Mouse (Mus musculus) left cerebral cortex, postnatal 10 days (tissue): ENCODE data around the gene Gm17482. TPM values are rescaled to one million over a fixed set of nuclear protein-coding genes. Genes with fewer than 3 reads are reported as not detected.
A peak's percentile ranks its signal among the peaks of the same experiment; 100 is the strongest.

Source experiments
- DNase-seq, 2 experiments: peaks; one replicate each; pipeline ENCODE4 v3.0.0; 2021 to 2022; ENCODE audit warnings: low spot score in 2 of 2, mixed read lengths in 1 of 2; ENCODE audit errors: extremely low spot score in 1 of 2
- intact Hi-C: fragments of 180-260 bp; cut with DNase I; formaldehyde crosslinking; loops from one replicate; pipeline ENCODE4 v1.15.1; 2025
- total RNA-seq, 2 experiments: library from RNA; stranded (reverse); gene quantifications; 2 replicates each; pipeline ENCODE4 v1.2.3; 2021

Gene Gm17482
- total RNA-seq, 2 experiments from 2014 or later = not detected

GRCm38 (mm10) chr6:115241131-115241699 is 14.1 kb downstream of the Gm17482 start:
- DNase-seq = no peak

GRCm38 (mm10) chr6:115241939-115242338 is 14.8 kb downstream of the Gm17482 start:
- no peak for DNase-seq
- intact Hi-C loops = no loop called here

More at GRCm38 (mm10) chr6:115241131-115241699, 14.1 kb downstream of the Gm17482 start:
- intact Hi-C loops = no loop called here

- no peak for DNase-seq
- intact Hi-C loops = no loop called here
Measured at GRCm38 (mm10) chr6:115244222-115244621, 17.1 kb downstream of the Gm17482 start.

GRCm38 (mm10) chr6:115245500-115246058 is 18.4 kb downstream of the Gm17482 start:
- intact Hi-C loops = no loop called here
- DNase-seq = no peak

- peak; percentile 34 to 75 for DNase-seq
- intact Hi-C loops = no loop called here
Measured at GRCm38 (mm10) chr6:115251531-115251985, 24.4 kb downstream of the Gm17482 start.

GRCm38 (mm10) chr6:115252099-115252873 is 25.1 kb downstream of the Gm17482 start, which contains the start of gene Timp4:
TSS of gene Timp4 (minus strand) at chr6:115252205.
- DNase-seq = peak in 1 of 2 experiments; percentile 31
- intact Hi-C loops = no loop called here

- DNase-seq = no peak
- intact Hi-C loops = no loop called here
Measured at GRCm38 (mm10) chr6:115255171-115255570, 28.0 kb downstream of the Gm17482 start.

- no peak for DNase-seq
- intact Hi-C loops = no loop called here
Measured at GRCm38 (mm10) chr6:115260507-115260906, 33.4 kb downstream of the Gm17482 start.

- intact Hi-C loops = loop anchor here (5.0 kb wide), 3 partner anchors 39 to 339 kb away; partner anchors contain the start of gene Gm17482
- DNase-seq = no peak
Measured at GRCm38 (mm10) chr6:115266791-115267190, 39.6 kb downstream of the Gm17482 start.

- peak; percentile 70 to 74 for DNase-seq
- intact Hi-C loops = loop anchor here (5.0 kb wide), 3 partner anchors 41 to 341 kb away; partner anchors contain the start of gene Gm17482
Measured at GRCm38 (mm10) chr6:115267916-115268315, 40.8 kb downstream of the Gm17482 start.

- intact Hi-C loops = loop anchor here (5.0 kb wide), 3 partner anchors 41 to 341 kb away; partner anchors contain the start of gene Gm17482
- DNase-seq = no peak
Measured at GRCm38 (mm10) chr6:115268551-115269385, 41.6 kb downstream of the Gm17482 start.

- DNase-seq = no peak
Measured at GRCm38 (mm10) chr6:115269561-115269960, 42.4 kb downstream of the Gm17482 start.

GRCm38 (mm10) chr6:115270085-115270484 is 42.9 kb downstream of the Gm17482 start:
- intact Hi-C loops = loop anchor here (5.0 kb wide), 1 partner anchor 267 kb away; no protein-coding TSS in a partner anchor
- DNase-seq = no peak

More at GRCm38 (mm10) chr6:115269561-115269960, 42.4 kb downstream of the Gm17482 start:
- intact Hi-C loops = loop anchor here (5.0 kb wide), 3 partner anchors 42 to 342 kb away; partner anchors contain the start of gene Gm17482

- intact Hi-C loops = loop anchor here (5.0 kb wide), 1 partner anchor 266 kb away; no protein-coding TSS in a partner anchor
- no peak for DNase-seq
Measured at GRCm38 (mm10) chr6:115271326-115271725, 44.2 kb downstream of the Gm17482 start.

GRCm38 (mm10) chr6:115271866-115272271 is 44.7 kb downstream of the Gm17482 start:
- intact Hi-C loops = loop anchor here (5.0 kb wide), 1 partner anchor 265 kb away; no protein-coding TSS in a partner anchor
- peak in 1 of 2 experiments; percentile 69 for DNase-seq

- DNase-seq = no peak
- intact Hi-C loops = loop anchor here (5.0 kb wide), 1 partner anchor 264 kb away; no protein-coding TSS in a partner anchor
Measured at GRCm38 (mm10) chr6:115273346-115273745, 46.2 kb downstream of the Gm17482 start.

GRCm38 (mm10) chr6:115274705-115275104 is 47.6 kb downstream of the Gm17482 start:
- no peak for DNase-seq
- intact Hi-C loops = loop anchor here (5.0 kb wide), 1 partner anchor 263 kb away; no protein-coding TSS in a partner anchor

- no peak for DNase-seq
Measured at GRCm38 (mm10) chr6:115275116-115275815, 48.1 kb downstream of the Gm17482 start.

More at GRCm38 (mm10) chr6:115275116-115275815, 48.1 kb downstream of the Gm17482 start:
- intact Hi-C loops = no loop called here
